Mouse (Mus musculus) liver, embryonic 16.5 days (tissue): ENCODE data around the gene Grin2b. TPM values are rescaled to one million over a fixed set of nuclear protein-coding genes. Genes with fewer than 3 reads are reported as not detected.

Experiments
- ATAC-seq: fragments of 200-750 bp; cut with Nextera tagmentation; 2 replicates; pipeline ENCODE4 v1.8.0; 2017; ENCODE audit warnings: low read depth, mild to moderate bottlenecking, moderate number of reproducible peaks, moderate library complexity
- H3K27ac ChIP-seq: fragments of 300-500 bp; sonication (generic); 2 replicates; pipeline ENCODE4 v1.5.1; 2014; ENCODE audit warnings: mild to moderate bottlenecking, low read length
- H3K27me3 ChIP-seq: fragments of 300-500 bp; sonication (generic); 2 replicates; pipeline ENCODE4 v1.6.1; 2014; ENCODE audit warnings: low read depth, low read length, mixed read lengths; ENCODE audit not compliant: control insufficient read depth, insufficient read depth
- H3K36me3 ChIP-seq: fragments of 300-500 bp; sonication (generic); 2 replicates; pipeline ENCODE4 v1.6.1; 2014; ENCODE audit warnings: mild to moderate bottlenecking; ENCODE audit not compliant: control insufficient read depth, insufficient read depth
- H3K4me1 ChIP-seq: fragments of 300-500 bp; sonication (generic); 2 replicates; pipeline ENCODE4 v1.6.1; 2014; ENCODE audit warnings: low read depth, low read length, mixed read lengths; ENCODE audit not compliant: control insufficient read depth
- H3K4me2 ChIP-seq: fragments of 300-500 bp; sonication (generic); 2 replicates; pipeline ENCODE4 v1.6.1; 2014; ENCODE audit warnings: low read depth, low read length, mixed read lengths
- H3K4me3 ChIP-seq: fragments of 300-500 bp; sonication (generic); 2 replicates; pipeline ENCODE4 v1.5.1; 2014; ENCODE audit warnings: low read depth, mild to moderate bottlenecking, low read length
- H3K9ac ChIP-seq: fragments of 300-500 bp; sonication (generic); 2 replicates; pipeline ENCODE4 v1.6.1; 2014; ENCODE audit warnings: low read depth, low read length
- H3K9me3 ChIP-seq: fragments of 300-500 bp; sonication (generic); replicated peaks from 2 replicates; pipeline ENCODE4 v1.6.1; 2016; ENCODE audit warnings: low read length; ENCODE audit not compliant: control insufficient read depth
- WGBS: fragments of 180-500 bp; shearing (Covaris S2); extraction: QIAGEN DNeasy Blood & Tissue Kit; methylation state at CpG from one replicate; pipeline ENCODE4 v1.1.7; 2014; ENCODE audit not compliant: insufficient replicate concordance; 5-methylcytosine and 5-hydroxymethylcytosine counted together
- polyA plus RNA-seq: library from polyadenylated mRNA; unstranded; fragments of >200 nt; fragmentation: Nextera tagmentation; extraction: Ambion mirVana; gene quantifications from 2 replicates; pipeline ENCODE4 v1.2.1, GENCODE M21; 2015

Gene Grin2b
- polyA plus RNA-seq, 1 experiment from 2014 or later: not detected

GRCm38 (mm10) chr6:135799949-135800348, 373.4 kb downstream of the Grin2b start:
- WGBS: 70% methylated on average over 8 of the region's 8 CpGs
- H3K36me3 ChIP-seq: no peaks in the 10 kb centered on the region
- no peak for ATAC-seq
- H3K9ac ChIP-seq: no peak overlapping the region
- H3K9me3 ChIP-seq: no peaks in the 10 kb centered on the region
- no peak overlapping the region for H3K27ac ChIP-seq
- no peak overlapping the region for H3K4me2 ChIP-seq
- no peaks in the 10 kb centered on the region for H3K27me3 ChIP-seq
- no peak overlapping the region for H3K4me3 ChIP-seq
- no peaks in the 10 kb centered on the region for H3K4me1 ChIP-seq

- ATAC-seq: no peak
- 54% methylated on average over 13 of the region's 13 CpGs for WGBS
Measured at GRCm38 (mm10) chr6:135798202-135798992, 374.9 kb downstream of the Grin2b start.

GRCm38 (mm10) chr6:135797371-135798033, 375.8 kb downstream of the Grin2b start:
- no peaks in the 10 kb centered on the region for H3K27me3 ChIP-seq
- no peak overlapping the region for H3K4me2 ChIP-seq
- no peak overlapping the region for H3K4me3 ChIP-seq
- H3K36me3 ChIP-seq: no peaks in the 10 kb centered on the region
- H3K4me1 ChIP-seq: no peaks in the 10 kb centered on the region
- no peak for ATAC-seq
- no peak overlapping the region for H3K27ac ChIP-seq
- no peaks in the 10 kb centered on the region for H3K9me3 ChIP-seq
- WGBS: 61% methylated on average over 10 of the region's 10 CpGs
- H3K9ac ChIP-seq: no peak overlapping the region

More at GRCm38 (mm10) chr6:135798202-135798992, 374.9 kb downstream of the Grin2b start:
- H3K9me3 ChIP-seq: no peaks in the 10 kb centered on the region
- no peaks in the 10 kb centered on the region for H3K27me3 ChIP-seq
- H3K36me3 ChIP-seq: no peaks in the 10 kb centered on the region
- no peak overlapping the region for H3K4me3 ChIP-seq
- no peak overlapping the region for H3K4me2 ChIP-seq
- H3K4me1 ChIP-seq: no peaks in the 10 kb centered on the region
- no peak overlapping the region for H3K27ac ChIP-seq
- H3K9ac ChIP-seq: no peak overlapping the region

GRCm38 (mm10) chr6:135796911-135797310, 376.4 kb downstream of the Grin2b start:
- Histone ChIP-seq H3K9ac (no peak overlapping the region), H3K4me1 (no peaks in the 10 kb centered on the region), H3K4me3 (no peak overlapping the region), H3K36me3 (no peaks in the 10 kb centered on the region), H3K27ac (no peak overlapping the region), H3K4me2 (no peak overlapping the region), H3K27me3 (no peaks in the 10 kb centered on the region), H3K9me3 (no peaks in the 10 kb centered on the region)
- ATAC-seq: no peak
- 69% methylated on average over 4 of the region's 4 CpGs for WGBS

- Histone ChIP-seq H3K9ac (no peak overlapping the region), H3K9me3 (no peaks in the 10 kb centered on the region), H3K4me3 (no peak overlapping the region), H3K27ac (no peak overlapping the region), H3K27me3 (no peaks in the 10 kb centered on the region), H3K36me3 (no peaks in the 10 kb centered on the region), H3K4me1 (no peaks in the 10 kb centered on the region), H3K4me2 (no peak overlapping the region)
- WGBS: 57% methylated on average over 4 of the region's 4 CpGs
- no peak for ATAC-seq
Measured at GRCm38 (mm10) chr6:135791412-135791811, 381.9 kb downstream of the Grin2b start.

GRCm38 (mm10) chr6:135789603-135790170, 383.6 kb downstream of the Grin2b start:
- Histone ChIP-seq H3K4me2 (no peak overlapping the region), H3K27ac (no peak overlapping the region), H3K4me3 (no peak overlapping the region), H3K27me3 (no peaks in the 10 kb centered on the region), H3K9ac (no peak overlapping the region), H3K36me3 (no peaks in the 10 kb centered on the region), H3K9me3 (no peaks in the 10 kb centered on the region), H3K4me1 (no peaks in the 10 kb centered on the region)
- ATAC-seq: 0 out of 2 replicates have a peak, but pooled peaks have one; percentile 56
- WGBS: 65% methylated on average over 11 of the region's 11 CpGs

- no peak for ATAC-seq
- Histone ChIP-seq H3K4me2 (no peak overlapping the region), H3K27me3 (no peaks in the 10 kb centered on the region), H3K27ac (no peak overlapping the region), H3K9ac (no peak overlapping the region), H3K4me3 (no peak overlapping the region), H3K4me1 (no peaks in the 10 kb centered on the region), H3K9me3 (no peaks in the 10 kb centered on the region), H3K36me3 (no peaks in the 10 kb centered on the region)
- 58% methylated on average over 2 of the region's 2 CpGs for WGBS
Measured at GRCm38 (mm10) chr6:135774670-135775069, 398.6 kb downstream of the Grin2b start.

- H3K27me3 ChIP-seq: no peaks in the 10 kb centered on the region
- no peak for ATAC-seq
- no peak overlapping the region for H3K27ac ChIP-seq
- H3K36me3 ChIP-seq: no peaks in the 10 kb centered on the region
- H3K9me3 ChIP-seq: no peaks in the 10 kb centered on the region
- H3K4me2 ChIP-seq: no peak overlapping the region
- no peak overlapping the region for H3K4me3 ChIP-seq
- 55% methylated on average over 8 of the region's 8 CpGs for WGBS
- H3K9ac ChIP-seq: no peak overlapping the region
- no peaks in the 10 kb centered on the region for H3K4me1 ChIP-seq
Measured at GRCm38 (mm10) chr6:135767572-135767971, 405.7 kb downstream of the Grin2b start.

- no peak for ATAC-seq
- Histone ChIP-seq H3K4me3 (no peak overlapping the region), H3K9me3 (no peaks in the 10 kb centered on the region), H3K9ac (no peak overlapping the region), H3K27me3 (no peaks in the 10 kb centered on the region), H3K36me3 (no peaks in the 10 kb centered on the region), H3K4me1 (no peaks in the 10 kb centered on the region), H3K4me2 (no peak overlapping the region), H3K27ac (no peak overlapping the region)
- 65% methylated on average over 1 of the region's 1 CpGs for WGBS
Measured at GRCm38 (mm10) chr6:135758735-135759134, 414.6 kb downstream of the Grin2b start.
